Mouse (Mus musculus): ENCODE results near the gene Bpifa5. TPM values are rescaled to one million over a fixed set of nuclear protein-coding genes. Genes with fewer than 3 reads are reported as not detected.
"Not testable (repeated sequence)": the region's sequence is repeated elsewhere in the genome, so short reads cannot be mapped to it uniquely, and the experiment has no call there.

Bpifa5 gene
- polyA plus RNA-seq, 1 experiment from 2014 or later = not detected

DNA sequence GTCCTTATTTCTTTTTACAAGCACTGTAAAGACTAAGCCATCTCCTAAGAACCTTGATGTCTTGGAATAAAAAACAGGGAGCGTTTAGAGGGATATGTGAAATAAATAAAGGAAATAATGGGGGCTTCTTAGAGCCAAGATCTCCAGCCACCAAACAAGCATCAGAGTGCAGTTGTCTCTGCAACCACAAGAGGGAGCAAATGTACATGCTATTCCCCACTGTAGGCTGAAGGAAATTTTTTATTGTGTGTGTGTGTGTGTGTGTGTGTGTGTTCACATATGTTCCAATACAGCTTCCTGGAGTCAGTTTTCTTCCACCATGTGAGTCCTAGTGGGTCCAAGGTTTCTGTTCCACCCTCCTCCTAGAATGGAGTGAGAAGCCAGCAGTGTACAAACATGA, 10.9 kb downstream of the Bpifa5 start:
- Histone ChIP-seq H3K9me3 (ENCODE audit: control insufficient read depth, low read length) (no peaks in the 10 kb centered on the region), H3K4me3 (ENCODE audit: low read length) (no peak overlapping the region), H3K36me3 (ENCODE audit: control insufficient read depth, insufficient read depth, low read length) (no peaks in the 10 kb centered on the region), H3K27me3 (replicated peaks; ENCODE audit: control insufficient read depth, insufficient read depth, low read length) (no peaks in the 10 kb centered on the region), H3K4me2 (ENCODE audit: low read length) (no peak overlapping the region), H3K27ac (ENCODE audit: low read depth, low read length) (no peak overlapping the region), H3K9ac (ENCODE audit: low read depth, low read length) (no peak overlapping the region), H3K4me1 (ENCODE audit: control insufficient read depth, insufficient read depth, low read depth, low read length) (no peaks in the 10 kb centered on the region)
- ATAC-seq = no peak
- WGBS = 52% methylated on average over 1 of the region's 1 CpGs

DNA sequence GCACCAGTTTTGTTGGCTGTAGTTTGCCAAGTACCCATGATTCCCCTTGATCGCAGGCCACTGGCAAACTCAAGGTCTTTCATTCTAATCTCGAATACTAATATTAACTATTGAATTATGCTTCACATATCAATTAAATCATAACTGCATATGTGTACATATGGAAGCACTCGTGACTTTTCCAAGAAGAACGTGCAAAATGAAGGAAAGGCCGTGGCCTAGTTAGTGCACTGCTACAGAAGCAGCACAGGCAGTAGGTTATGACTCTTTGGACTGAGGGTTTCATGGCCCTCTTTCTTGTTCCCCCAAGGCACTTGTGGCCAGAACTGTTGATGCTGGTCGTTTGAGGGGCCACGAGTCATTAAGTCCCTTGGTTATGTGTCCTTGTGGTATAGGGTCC, 19.5 kb downstream of the Bpifa5 start:
- not testable (repeated sequence) for ATAC-seq; H3K27me3 ChIP-seq (replicated peaks; ENCODE audit: control insufficient read depth, insufficient read depth, low read length); H3K4me1 ChIP-seq (ENCODE audit: control insufficient read depth, insufficient read depth, low read depth, low read length); H3K27ac ChIP-seq (ENCODE audit: low read depth, low read length); H3K4me2 ChIP-seq (ENCODE audit: low read length); H3K9me3 ChIP-seq (ENCODE audit: control insufficient read depth, low read length); H3K4me3 ChIP-seq (ENCODE audit: low read length); H3K9ac ChIP-seq (ENCODE audit: low read depth, low read length); H3K36me3 ChIP-seq (ENCODE audit: control insufficient read depth, insufficient read depth, low read length)
- WGBS = 87% methylated on average over 7 of the region's 7 CpGs

DNA sequence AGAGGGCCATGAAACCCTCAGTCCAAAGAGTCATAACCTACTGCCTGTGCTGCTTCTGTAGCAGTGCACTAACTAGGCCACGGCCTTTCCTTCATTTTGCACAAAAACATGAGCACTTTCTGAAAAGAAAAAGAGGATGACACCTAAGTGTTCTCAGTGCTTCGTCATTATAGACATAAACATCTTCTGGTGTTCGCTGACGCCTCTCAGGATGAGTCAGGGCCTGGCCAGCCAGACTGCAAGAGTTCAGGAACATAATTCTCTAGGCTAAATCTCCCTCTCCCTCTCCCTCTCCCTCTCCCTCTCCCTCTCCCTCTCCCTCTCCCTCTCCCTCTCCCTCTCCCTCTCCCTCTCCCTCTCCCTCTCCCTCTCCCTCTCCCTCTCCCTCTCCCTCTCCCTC, 20.7 kb downstream of the Bpifa5 start:
- WGBS = 84% methylated on average over 4 of the region's 4 CpGs
- not testable (repeated sequence) for H3K4me1 ChIP-seq (ENCODE audit: control insufficient read depth, insufficient read depth, low read depth, low read length); H3K27me3 ChIP-seq (replicated peaks; ENCODE audit: control insufficient read depth, insufficient read depth, low read length); H3K9ac ChIP-seq (ENCODE audit: low read depth, low read length); ATAC-seq; H3K27ac ChIP-seq (ENCODE audit: low read depth, low read length); H3K4me3 ChIP-seq (ENCODE audit: low read length); H3K9me3 ChIP-seq (ENCODE audit: control insufficient read depth, low read length); H3K36me3 ChIP-seq (ENCODE audit: control insufficient read depth, insufficient read depth, low read length); H3K4me2 ChIP-seq (ENCODE audit: low read length)

DNA sequence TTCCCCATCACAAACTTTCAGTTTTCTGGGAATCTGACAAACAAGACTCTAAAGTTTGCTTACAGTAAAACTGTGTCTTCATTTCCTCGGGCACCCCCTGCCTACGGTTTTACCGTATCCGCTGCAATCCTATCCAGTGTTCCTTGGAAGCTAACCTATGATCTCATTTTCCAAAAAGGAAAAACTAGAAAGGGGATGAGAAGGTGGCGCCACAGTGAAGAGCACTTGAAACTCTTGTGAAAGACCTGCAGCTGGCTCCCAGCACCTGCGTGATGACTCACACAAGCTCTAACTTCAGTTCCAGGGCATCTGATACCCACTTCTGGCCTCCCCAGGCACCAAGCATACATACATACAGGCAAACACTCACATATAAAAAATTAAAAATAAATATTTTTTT, 22.9 kb downstream of the Bpifa5 start:
- no peak for ATAC-seq
- Histone ChIP-seq H3K9ac (ENCODE audit: low read depth, low read length) (no peak overlapping the region), H3K4me1 (ENCODE audit: control insufficient read depth, insufficient read depth, low read depth, low read length) (no peaks in the 10 kb centered on the region), H3K4me3 (ENCODE audit: low read length) (no peak overlapping the region), H3K27ac (ENCODE audit: low read depth, low read length) (no peak overlapping the region), H3K36me3 (ENCODE audit: control insufficient read depth, insufficient read depth, low read length) (no peaks in the 10 kb centered on the region), H3K27me3 (replicated peaks; ENCODE audit: control insufficient read depth, insufficient read depth, low read length) (no peaks in the 10 kb centered on the region), H3K4me2 (ENCODE audit: low read length) (no peak overlapping the region), H3K9me3 (ENCODE audit: control insufficient read depth, low read length) (no peaks in the 10 kb centered on the region)
- WGBS = 87% methylated on average over 6 of the region's 6 CpGs

DNA sequence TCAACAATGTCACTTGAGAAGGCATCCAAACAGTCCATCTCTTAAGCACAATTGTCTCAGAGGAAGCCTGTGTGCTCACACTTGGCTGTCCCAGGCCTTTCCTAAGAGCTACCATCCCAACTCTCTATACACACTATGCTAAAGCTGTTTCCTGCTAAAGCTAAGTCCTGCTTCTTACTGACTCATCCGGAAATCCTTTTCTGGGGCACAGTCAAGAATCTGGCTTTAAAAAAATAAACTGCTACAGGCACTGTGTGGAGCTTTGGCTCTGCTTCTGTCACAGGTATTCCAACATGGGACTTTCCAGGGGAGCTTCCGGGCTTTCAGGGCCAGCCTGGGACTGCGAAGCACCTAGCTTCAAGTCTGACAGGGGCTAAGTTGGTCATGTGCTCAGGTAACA, 23.3 kb downstream of the Bpifa5 start:
- Histone ChIP-seq H3K27ac (ENCODE audit: low read depth, low read length) (no peak overlapping the region), H3K27me3 (replicated peaks; ENCODE audit: control insufficient read depth, insufficient read depth, low read length) (no peaks in the 10 kb centered on the region), H3K36me3 (ENCODE audit: control insufficient read depth, insufficient read depth, low read length) (no peaks in the 10 kb centered on the region), H3K4me2 (ENCODE audit: low read length) (no peak overlapping the region), H3K9me3 (ENCODE audit: control insufficient read depth, low read length) (no peaks in the 10 kb centered on the region), H3K4me3 (ENCODE audit: low read length) (no peak overlapping the region), H3K9ac (ENCODE audit: low read depth, low read length) (no peak overlapping the region), H3K4me1 (ENCODE audit: control insufficient read depth, insufficient read depth, low read depth, low read length) (no peaks in the 10 kb centered on the region)
- 87% methylated on average over 3 of the region's 3 CpGs for WGBS
- ATAC-seq = no peak

DNA sequence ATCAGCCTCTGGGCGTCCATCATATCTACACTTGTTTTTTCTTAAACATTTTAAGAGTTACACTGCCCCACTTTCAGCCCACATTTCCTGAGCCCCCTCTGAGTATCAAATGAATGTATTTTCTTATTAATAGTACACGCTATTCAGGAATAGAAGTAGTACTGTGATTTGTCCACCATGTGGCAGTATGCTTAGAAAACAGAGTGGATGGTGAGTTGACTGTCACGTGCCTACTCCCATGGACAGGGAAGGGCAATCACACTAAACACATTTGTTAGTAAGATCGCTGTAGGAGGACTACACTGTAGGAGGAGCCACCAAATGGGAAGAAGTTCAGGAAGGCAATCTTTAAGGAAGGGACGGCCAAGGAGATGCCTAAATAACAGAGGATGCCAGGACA, 25.1 kb downstream of the Bpifa5 start:
- 53% methylated on average over 5 of the region's 5 CpGs for whole genome bisulfite sequencing

DNA sequence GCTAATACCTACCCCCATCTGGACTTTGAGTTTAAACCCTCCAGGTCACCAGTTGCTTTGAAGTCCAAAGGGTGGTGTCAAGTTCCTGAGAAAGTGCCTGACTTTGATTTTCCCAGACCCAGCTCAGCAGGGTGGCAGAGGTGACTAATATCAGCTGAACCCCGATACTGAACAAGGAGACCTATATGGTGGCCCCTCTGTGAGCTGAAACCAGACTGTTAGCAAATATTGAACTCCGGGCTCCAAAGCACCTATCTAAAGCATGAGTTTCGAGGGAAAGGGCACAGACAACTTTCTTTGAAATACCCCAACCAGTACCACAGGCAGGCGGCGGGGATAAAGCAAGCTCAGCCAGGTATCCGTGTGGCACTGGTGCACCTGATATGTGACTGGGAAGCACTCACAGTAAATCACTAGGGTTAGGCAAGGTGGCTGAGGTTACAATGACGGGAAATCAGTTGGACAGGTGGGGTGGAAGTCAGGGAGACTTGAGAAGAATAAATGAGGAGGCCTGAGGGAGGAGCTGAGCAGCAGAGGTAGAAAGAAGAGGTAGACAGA, 27.5 kb downstream of the Bpifa5 start:
- no peak overlapping the region for H3K9ac ChIP-seq (ENCODE audit: low read depth, low read length)
- H3K27me3 ChIP-seq (replicated peaks; ENCODE audit: control insufficient read depth, insufficient read depth, low read length) = no peaks in the 10 kb centered on the region
- H3K9me3 ChIP-seq (ENCODE audit: control insufficient read depth, low read length) = no peaks in the 10 kb centered on the region
- no peak for ATAC-seq
- no peaks in the 10 kb centered on the region for H3K4me1 ChIP-seq (ENCODE audit: control insufficient read depth, insufficient read depth, low read depth, low read length)
- H3K27ac ChIP-seq (ENCODE audit: low read depth, low read length) = no peak overlapping the region
- 89% methylated on average over 7 of the region's 7 CpGs for WGBS
- H3K4me2 ChIP-seq (ENCODE audit: low read length) = no peak overlapping the region
- no peak overlapping the region for H3K4me3 ChIP-seq (ENCODE audit: low read length)
- no peaks in the 10 kb centered on the region for H3K36me3 ChIP-seq (ENCODE audit: control insufficient read depth, insufficient read depth, low read length)

More for the DNA sequence above, 25.1 kb downstream of the Bpifa5 start:
- Histone ChIP-seq H3K27ac (ENCODE audit: low read depth, low read length) (no peak overlapping the region), H3K4me1 (ENCODE audit: control insufficient read depth, insufficient read depth, low read depth, low read length) (no peaks in the 10 kb centered on the region), H3K9me3 (ENCODE audit: control insufficient read depth, low read length) (no peaks in the 10 kb centered on the region), H3K9ac (ENCODE audit: low read depth, low read length) (no peak overlapping the region), H3K4me2 (ENCODE audit: low read length) (no peak overlapping the region), H3K27me3 (replicated peaks; ENCODE audit: control insufficient read depth, insufficient read depth, low read length) (no peaks in the 10 kb centered on the region), H3K36me3 (ENCODE audit: control insufficient read depth, insufficient read depth, low read length) (no peaks in the 10 kb centered on the region), H3K4me3 (ENCODE audit: low read length) (no peak overlapping the region)
- no peak for ATAC-seq

DNA sequence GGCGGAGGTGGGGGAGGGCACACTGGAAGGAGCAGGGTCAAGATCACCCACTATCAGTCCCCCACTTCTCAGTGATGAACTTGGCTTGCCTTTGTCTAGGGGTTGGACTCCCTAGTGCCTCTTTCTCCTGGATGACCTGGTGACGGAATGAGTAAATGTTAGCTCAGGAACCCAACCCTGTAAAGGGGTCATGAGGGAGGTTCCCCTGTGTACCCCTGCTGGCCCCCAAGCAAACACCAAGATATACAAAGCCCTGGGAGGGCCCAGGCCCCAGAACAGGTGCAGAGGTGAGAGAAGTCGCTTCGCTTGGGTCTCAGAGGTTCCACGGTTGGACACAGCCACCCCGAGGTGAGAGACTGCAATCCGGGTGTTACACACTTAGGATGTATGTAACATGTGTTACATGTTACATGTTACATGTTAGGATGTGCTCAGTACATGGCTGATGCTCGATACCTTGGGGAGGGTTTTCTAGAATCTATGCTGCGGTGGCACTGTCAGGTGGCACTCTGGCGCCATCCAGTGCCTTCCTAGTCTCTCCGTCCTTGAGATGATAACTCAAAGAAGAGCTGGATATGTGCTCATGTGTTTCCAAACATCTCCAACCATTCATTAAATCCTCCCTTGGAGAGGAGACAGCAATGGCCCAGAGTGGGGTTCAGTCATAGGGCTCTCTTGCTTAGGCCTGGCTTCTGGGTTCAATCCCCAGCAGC, 28.3 kb downstream of the Bpifa5 start, which contains the start of gene Bpifb1:
TSS of gene Bpifb1 (plus strand) at position 273 of the 713 bp plus-strand sequence.
- Histone ChIP-seq H3K9ac (ENCODE audit: low read depth, low read length) (no peak within 1 kb of the TSS), H3K27ac (ENCODE audit: low read depth, low read length) (no peak within 1 kb of the TSS), H3K4me2 (ENCODE audit: low read length) (no peak within 1 kb of the TSS), H3K27me3 (replicated peaks; ENCODE audit: control insufficient read depth, insufficient read depth, low read length) (no peaks in the 10 kb centered on the region), H3K4me3 (ENCODE audit: low read length) (no peak within 1 kb of the TSS), H3K9me3 (ENCODE audit: control insufficient read depth, low read length) (no peaks in the 10 kb centered on the region), H3K36me3 (ENCODE audit: control insufficient read depth, insufficient read depth, low read length) (no peaks in the 10 kb centered on the region), H3K4me1 (ENCODE audit: control insufficient read depth, insufficient read depth, low read depth, low read length) (no peaks in the 10 kb centered on the region)
- ATAC-seq = no peak
- 85% methylated on average over 11 of the region's 11 CpGs for WGBS

DNA sequence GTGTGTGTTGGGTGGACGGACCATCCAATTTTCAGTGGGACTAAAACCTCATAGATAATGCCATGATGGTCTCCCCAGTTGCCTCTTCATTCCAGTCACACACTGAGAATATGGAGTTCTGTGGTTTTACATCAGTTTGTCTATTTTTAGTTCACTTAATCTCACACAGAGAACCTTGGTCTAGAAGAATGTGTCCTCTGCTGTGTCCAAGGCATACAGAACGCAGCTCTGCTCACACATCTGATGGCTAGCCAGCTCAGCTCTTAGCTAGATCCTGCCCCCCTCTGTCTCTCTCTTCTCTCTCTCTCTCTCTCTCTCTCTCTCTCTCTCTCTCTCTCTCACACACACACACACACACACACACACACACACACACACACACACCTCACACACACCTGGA, 29.7 kb downstream of the Bpifa5 start:
- no peak for ATAC-seq
- H3K9ac ChIP-seq (ENCODE audit: low read depth, low read length) = no peak overlapping the region
- no peaks in the 10 kb centered on the region for H3K36me3 ChIP-seq (ENCODE audit: control insufficient read depth, insufficient read depth, low read length)
- no peak overlapping the region for H3K4me3 ChIP-seq (ENCODE audit: low read length)
- WGBS = 79% methylated on average over 2 of the region's 2 CpGs
- H3K9me3 ChIP-seq (ENCODE audit: control insufficient read depth, low read length) = no peaks in the 10 kb centered on the region
- no peak overlapping the region for H3K4me2 ChIP-seq (ENCODE audit: low read length)
- H3K27ac ChIP-seq (ENCODE audit: low read depth, low read length) = no peak overlapping the region
- H3K4me1 ChIP-seq (ENCODE audit: control insufficient read depth, insufficient read depth, low read depth, low read length) = no peaks in the 10 kb centered on the region
- no peaks in the 10 kb centered on the region for H3K27me3 ChIP-seq (replicated peaks; ENCODE audit: control insufficient read depth, insufficient read depth, low read length)
